Mouse (Mus musculus): ENCODE measurements around the gene Arpc2.

Gene Arpc2

DNA sequence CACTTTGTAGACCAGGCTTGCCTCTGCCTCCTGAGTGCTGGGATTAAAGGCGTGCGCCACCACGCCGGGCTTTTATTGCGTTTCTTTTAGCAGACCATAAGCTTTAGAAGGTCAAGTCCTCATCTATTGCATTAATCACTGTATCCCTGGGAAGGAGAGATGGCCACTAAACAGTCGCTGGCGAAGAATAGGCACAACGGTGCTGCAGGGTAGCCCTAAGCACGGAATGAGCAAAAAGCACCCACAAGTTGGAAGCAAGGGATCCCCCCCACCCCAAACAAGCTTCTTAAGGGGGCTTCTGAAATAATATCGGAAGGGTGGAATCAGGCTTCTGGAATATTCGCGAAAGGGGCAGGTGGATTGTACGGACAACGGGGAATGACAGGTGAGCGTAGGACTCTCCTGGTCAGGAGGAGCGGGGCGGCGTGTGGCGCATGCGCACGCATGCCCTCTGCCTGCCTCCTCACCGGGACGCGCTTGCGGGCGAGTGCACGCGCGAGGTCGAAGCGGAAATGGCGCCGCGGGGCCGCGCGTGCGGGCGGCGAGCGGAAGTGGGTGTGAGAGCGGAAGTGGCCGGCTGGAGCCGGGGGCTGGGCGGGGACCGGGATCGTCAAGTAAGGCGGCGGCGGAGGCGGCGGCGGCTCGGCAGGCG is at the start of gene Arpc2:
TSS of gene Arpc2 (plus strand) at position 147 of the 652 bp plus-strand sequence.
- peak; percentile 93 to 98 for DNase-seq (ENCODE audit: low spot score in 2 of 2)

DNA sequence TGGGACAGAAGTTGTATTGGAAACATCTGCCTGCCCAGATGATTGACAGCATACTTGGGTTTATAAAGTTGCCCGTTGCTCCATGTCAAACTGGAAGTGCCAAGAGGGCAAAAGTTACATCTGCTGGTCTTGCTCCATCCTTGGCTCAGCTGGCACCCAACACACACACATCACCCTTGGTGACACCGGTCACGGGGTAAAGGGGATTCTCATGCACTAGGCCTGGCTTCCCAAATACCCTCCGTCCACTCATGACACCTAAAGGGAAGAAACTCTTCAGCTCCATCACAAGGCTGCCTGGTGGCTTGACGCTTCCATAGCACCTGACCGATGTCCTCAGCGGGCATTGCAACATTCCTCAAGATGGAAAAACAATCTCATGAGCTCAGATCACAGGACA is 45.4 kb upstream of the Arpc2 start:
- no peak for DNase-seq (ENCODE audit: low spot score in 2 of 2)

GRCm38 (mm10) chr1:74192711-74193110 is 43.2 kb upstream of the Arpc2 start:
- DNase-seq (ENCODE audit: low spot score in 2 of 2), result no peak

GRCm38 (mm10) chr1:74194445-74194844 is 41.4 kb upstream of the Arpc2 start, which contains the start of gene Cxcr1:
Gene Cxcr1, minus strand, starts transcription at chr1:74194631.
- DNase-seq (ENCODE audit: low spot score in 2 of 2), result no peak

DNA sequence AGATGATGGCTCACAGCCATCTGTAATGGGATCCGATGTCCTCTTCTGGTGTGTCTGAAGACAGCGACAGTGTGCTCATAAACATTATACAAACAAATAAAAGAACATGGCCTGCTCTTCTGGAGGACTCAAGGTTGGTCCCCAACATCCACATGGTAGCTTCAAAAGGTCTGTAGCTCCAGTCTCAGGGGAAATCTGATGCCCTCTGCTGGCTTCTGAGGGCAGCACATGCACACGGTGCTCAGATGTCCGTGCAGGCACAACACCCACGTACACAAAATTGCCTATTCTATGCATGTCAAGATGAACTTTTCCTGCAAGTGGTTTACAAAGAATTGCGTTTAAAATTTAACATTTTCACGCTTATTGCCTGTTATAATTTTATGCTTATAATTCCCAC is 39.9 kb upstream of the Arpc2 start:
- DNase-seq (ENCODE audit: low spot score in 2 of 2), result peak in 1 of 2 experiments; percentile 47

DNA sequence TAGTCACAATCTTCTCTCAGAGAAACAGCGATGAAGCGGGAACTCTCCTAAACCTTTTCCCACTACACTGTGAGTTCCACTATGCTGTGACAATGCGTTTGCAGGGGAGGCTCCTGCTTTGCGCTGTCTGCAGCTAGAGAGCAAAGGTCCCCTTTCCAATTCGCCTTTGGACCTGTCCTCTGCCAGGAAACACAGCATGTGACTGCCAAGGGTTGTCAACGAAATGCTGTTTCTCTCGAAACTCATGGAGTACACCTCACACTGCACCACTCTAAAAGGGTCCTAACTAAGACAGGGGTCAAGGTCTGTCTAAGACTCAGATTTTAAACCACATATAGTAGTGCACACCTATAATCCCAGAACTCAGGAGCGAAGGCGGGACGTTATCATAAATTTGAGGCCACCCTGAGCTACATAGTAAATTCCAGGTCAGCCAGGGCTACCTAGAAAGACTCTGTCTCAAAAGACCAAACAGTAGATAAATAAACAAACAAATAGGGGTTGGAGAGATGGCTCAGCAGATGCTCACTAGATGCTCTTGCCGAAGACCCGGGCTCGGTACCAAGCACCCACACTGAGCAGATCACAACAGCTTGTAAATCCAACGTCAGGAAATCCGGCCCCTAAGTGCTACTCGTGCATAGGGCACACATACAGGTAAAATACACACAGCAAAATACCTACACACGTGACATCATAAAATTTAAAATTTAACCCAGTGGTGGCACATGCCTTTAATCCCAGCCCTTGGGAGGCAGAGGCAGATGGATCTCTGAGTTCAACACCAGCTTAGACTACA is 39.1 kb upstream of the Arpc2 start:
- DNase-seq (ENCODE audit: low spot score in 2 of 2), result no peak

DNA sequence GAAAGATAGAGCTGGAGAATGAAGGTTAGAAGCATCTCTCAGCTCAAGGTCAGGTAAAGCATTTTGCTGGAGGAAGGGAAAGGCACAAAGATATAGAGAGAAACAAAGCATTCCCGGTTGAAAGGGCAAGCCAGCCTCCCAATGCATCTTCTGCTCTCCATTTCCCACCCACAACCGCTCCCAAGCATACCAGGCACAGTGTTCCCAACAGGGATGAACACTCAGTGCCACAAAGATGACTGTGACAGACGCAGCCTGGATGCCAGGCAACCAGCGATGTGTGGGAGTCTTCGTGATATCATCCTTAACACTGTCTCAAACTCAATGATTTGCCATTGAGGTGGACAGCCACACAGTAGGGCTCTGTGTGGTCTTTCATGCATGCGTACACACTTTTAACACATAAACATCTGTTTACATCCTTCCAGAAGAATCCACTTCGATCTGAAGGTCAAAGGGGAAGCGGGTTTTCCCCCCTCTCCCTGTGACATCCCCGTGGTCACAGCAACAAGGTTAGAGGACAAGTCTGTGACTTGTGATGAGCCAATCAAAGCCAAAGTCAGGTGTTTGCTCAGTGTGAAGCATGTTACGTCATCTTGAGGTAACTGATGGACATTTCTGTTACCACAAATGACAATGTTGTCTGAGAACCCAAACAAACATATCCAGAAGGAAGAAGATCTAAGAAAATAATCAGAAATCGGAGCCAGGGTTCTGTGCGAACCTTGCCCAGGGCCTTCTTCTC is 38.0 kb upstream of the Arpc2 start:
- DNase-seq (ENCODE audit: low spot score in 2 of 2), result no peak

DNA sequence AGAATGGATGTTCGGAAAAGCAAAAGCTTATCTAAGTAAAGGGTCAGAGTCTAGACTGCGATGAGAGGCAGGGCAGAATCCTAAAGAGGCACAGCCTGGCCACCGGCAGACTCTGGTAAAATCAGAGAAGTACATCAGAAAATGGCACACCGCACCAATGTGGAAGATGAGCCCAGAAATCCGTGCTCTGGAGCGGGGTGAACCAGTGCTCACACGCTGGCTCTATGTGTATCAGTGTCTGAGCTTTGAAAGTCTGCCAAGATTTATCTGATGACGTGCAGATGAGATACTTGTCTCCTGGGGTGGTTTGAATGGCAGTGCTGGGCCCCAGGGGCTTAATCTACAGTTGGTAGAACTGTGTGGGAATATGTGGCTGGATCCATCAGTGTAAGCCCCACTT is 36.8 kb upstream of the Arpc2 start:
- no peak for DNase-seq (ENCODE audit: low spot score in 2 of 2)

- no peak for DNase-seq (ENCODE audit: low spot score in 2 of 2)
Observed at GRCm38 (mm10) chr1:74201048-74201844, 34.6 kb upstream of the Arpc2 start.

- no peak for DNase-seq (ENCODE audit: low spot score in 2 of 2)
Observed at GRCm38 (mm10) chr1:74203457-74203856, 32.4 kb upstream of the Arpc2 start.

DNA sequence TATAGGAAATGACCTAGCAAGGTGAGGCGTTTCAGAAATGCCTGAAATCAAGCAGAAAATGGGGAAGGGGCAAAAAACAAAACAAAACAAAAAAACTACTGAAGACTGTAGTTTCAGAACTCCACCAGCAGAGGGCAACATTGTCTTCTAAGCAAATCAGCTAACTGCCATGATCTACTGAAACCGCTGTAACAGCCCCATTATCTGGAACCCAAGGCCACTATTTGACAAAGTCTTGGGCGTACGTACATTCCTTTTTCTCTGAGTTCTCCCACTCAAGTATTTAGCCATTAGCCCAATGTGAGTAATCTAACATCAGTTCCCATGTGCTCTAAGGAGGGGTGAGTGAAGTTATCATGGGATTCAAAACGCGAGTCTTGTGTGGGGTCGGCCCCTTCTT is 30.0 kb upstream of the Arpc2 start:
- DNase-seq (ENCODE audit: low spot score in 2 of 2), result peak; percentile 16 to 41

DNA sequence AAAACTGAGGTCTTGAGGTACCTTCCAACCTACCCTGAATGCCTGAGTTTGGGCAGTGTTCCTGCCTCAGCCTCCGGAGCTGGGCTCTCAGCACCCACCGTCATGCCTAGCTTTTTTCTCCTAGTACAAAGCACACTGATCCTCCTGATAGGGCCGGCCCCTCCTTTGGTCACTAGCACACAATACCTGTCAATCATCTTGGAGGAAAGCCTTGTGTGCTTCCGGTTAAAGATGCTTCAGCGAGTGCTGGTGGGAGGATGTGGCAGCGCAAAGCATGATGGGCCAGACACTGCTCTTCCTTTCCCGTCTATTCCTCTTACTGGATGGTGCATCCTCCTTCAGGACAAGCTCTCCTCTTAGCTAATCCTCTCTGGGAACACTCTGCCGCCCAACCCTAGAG is 29.2 kb upstream of the Arpc2 start:
- DNase-seq (ENCODE audit: low spot score in 2 of 2), result no peak

DNA sequence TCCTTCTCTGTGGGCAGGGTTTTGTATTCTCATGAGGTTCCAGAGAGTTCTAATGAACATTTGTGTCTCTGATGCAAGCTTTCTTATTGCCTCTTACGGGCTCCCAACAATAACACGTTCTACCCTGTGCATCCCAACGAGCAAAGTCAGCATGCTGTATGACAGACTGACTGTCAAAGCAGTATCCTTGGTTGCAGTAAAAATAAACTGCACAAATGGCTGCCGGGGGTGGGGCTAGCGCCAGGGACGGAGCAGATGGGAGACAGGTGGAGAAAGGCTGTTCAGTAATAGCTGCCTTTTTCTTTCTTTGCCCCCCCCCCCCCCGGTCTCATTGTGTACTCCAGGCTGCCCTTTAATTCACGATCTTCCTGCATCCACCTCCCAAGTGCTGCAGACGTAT is 28.0 kb upstream of the Arpc2 start:
- DNase-seq (ENCODE audit: low spot score in 2 of 2), result no peak

DNA sequence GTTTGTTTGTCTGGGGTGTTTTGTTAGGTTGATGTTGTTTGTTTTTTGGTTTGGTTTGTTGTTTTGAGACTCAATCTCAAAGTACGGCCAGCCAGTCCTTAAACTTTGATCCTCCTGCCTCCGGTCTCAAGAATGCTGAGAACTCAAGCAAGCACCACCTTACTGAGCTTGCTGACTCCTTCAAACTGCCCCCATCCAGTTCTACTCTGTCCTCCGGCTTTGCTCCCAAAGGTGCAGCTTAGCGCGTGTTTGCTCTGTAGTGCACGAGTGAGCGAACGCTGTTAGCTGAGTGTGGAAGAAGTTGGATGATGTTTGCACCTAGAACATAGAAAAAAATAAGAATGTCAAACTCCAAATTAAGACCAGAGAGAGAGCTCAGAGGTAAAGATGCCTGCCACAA is 26.9 kb upstream of the Arpc2 start:
- DNase-seq (ENCODE audit: low spot score in 2 of 2), result no peak

DNA sequence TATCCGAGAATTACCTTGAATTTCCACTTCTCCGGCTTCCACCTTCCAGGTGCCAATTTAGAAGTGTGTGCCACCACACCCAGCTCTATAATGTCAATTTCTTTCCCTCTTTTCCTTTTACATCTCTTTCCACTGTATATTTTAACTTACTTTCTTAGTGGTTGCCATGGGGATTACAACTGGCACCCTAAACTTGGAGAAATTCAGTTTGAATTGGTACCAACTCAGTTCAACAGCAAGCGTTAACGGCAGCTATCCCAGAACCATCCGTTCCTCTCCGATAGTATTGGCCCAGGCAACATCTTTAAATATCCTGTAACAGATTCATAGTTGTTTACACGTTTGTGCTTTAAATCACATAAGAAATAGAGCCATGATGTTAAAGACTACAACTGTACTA is 16.0 kb upstream of the Arpc2 start:
- DNase-seq (ENCODE audit: low spot score in 2 of 2), result no peak

- DNase-seq (ENCODE audit: low spot score in 2 of 2), result peak in 1 of 2 experiments; percentile 65
Observed at GRCm38 (mm10) chr1:74227317-74227716, 8.6 kb upstream of the Arpc2 start.

DNA sequence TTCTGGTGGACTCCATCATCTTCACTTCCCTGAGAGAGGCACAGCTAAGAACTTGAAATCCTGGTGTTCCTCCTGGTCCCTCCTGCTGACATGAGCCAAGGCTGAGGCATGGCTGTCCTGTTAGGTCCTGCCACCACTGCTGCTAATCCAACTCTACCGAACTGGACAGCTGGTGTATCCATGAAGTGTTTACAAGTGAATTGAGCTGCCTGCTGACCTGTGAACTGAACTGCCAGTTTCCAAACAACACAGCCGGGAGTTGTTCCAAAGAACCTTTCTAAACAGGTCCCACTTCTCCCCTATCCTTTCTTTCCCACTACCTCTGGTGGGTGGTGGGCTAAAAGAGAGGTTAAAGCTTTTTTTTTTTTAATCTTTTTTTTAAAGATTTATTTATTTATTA is 5.9 kb upstream of the Arpc2 start:
- DNase-seq (ENCODE audit: low spot score in 2 of 2), result no peak

- no peak for DNase-seq (ENCODE audit: low spot score in 2 of 2)
Observed at GRCm38 (mm10) chr1:74230992-74231391, 4.9 kb upstream of the Arpc2 start.

DNA sequence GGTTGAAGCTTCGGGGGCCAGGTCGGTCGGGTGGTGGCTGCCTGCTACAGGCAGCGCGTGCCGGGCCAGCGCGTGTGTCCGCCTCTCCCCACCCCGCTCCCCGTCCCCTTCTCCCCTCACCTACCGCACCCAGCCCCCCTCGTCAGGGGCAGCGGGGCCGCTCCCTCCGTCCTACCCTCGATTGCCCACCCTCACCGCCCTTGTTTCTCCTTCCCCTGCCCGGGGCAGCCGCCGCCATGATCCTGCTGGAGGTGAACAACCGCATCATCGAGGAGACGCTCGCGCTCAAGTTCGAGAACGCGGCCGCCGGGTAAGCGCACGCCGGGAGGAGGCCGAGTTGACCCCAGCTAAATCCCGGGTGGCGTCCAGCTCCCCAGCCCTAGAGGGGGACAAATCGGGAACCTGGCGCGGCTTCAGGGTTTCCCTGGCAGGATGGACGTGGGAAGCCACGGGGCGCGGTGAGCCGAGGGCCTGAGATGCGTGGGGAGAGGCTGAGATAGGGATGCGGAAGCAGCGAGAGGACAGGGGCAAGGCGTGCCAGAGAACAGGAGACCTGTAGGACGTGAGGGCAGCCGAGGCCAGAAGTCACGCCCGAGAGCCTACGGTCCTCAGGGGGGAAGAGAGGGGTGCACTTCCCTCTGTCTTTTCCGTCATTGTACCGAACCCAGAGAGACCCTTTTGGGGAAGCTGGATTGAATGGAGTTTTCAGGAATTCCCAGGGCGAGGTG is 870 bp downstream of the Arpc2 start:
- peak; percentile 59 to 72 for DNase-seq (ENCODE audit: low spot score in 2 of 2)

DNA sequence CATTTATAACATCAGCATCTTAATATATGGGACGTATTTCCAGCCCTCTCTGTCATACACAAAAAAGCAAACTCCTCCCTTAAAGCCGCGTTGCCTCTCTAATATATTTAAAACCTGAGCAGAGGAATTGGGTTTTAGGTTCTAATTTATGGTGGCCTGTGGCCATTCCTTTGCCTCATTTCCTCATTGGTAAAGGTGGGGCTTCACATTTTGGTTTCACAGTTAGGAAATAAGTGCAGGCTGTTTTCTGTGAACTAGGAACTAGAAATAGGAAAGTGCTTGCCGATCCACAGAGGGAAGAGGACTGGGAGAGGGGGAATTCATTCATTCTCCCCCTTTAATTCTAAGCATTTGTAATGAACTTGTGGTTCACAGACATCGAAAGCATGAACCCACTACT is 1.8 kb downstream of the Arpc2 start:
- no peak for DNase-seq (ENCODE audit: low spot score in 2 of 2)

GRCm38 (mm10) chr1:74238136-74238535 is 2.3 kb downstream of the Arpc2 start:
- DNase-seq (ENCODE audit: low spot score in 2 of 2), result no peak

All from spleen, postnatal 10 days (tissue).